Mouse (Mus musculus) heart, postnatal 0 days (tissue): ENCODE measurements at regions not wholly inside any gene's neighbourhood (a gene's known extent, or its start where the extent isn't known, plus 50 kb on each side); places are given as distances from the start of the nearest gene placed in this dataset.
A peak's percentile ranks its signal among the peaks of the same experiment; 100 is the strongest.

Experiments
- ATAC-seq: fragments of 200-750 bp; cut with Nextera tagmentation; 2 replicates; pipeline ENCODE4 v1.8.0; 2017; ENCODE audit warnings: low read depth, moderate number of reproducible peaks, moderate library complexity; ENCODE audit not compliant: insufficient read depth
- DNase-seq: peaks from one replicate; pipeline ENCODE4 v3.0.0-alpha.2; 2016; ENCODE audit warnings: low spot score
- H3K27ac ChIP-seq: fragments of 300-500 bp; sonication (generic); 2 replicates; pipeline ENCODE4 v1.5.1; 2014; ENCODE audit warnings: low read depth, mild to moderate bottlenecking
- H3K27me3 ChIP-seq: fragments of 300-500 bp; sonication (generic); 2 replicates; pipeline ENCODE4 v1.6.1; 2014; ENCODE audit warnings: low read length, mixed read lengths; ENCODE audit not compliant: control insufficient read depth, insufficient read depth
- H3K36me3 ChIP-seq: fragments of 300-500 bp; sonication (generic); replicated peaks from 2 replicates; pipeline ENCODE4 v1.6.1; 2014; ENCODE audit warnings: low read length, mixed read lengths; ENCODE audit not compliant: control insufficient read depth, insufficient read depth
- H3K4me1 ChIP-seq: fragments of 300-500 bp; sonication (generic); 2 replicates; pipeline ENCODE4 v1.6.1; 2014; ENCODE audit warnings: antibody characterized with exemption; ENCODE audit not compliant: control insufficient read depth, insufficient read depth
- H3K4me2 ChIP-seq: fragments of 300-500 bp; sonication (generic); 2 replicates; pipeline ENCODE4 v1.6.1; 2014; ENCODE audit warnings: low read depth, mild to moderate bottlenecking, low read length, moderate library complexity
- H3K4me3 ChIP-seq: fragments of 300-500 bp; sonication (generic); 2 replicates; pipeline ENCODE4 v1.5.1; 2014; ENCODE audit warnings: low read depth, low read length
- H3K9ac ChIP-seq: fragments of 300-500 bp; sonication (generic); replicated peaks from 2 replicates; pipeline ENCODE4 v1.6.1; 2014; ENCODE audit warnings: low read depth, low read length, mixed read lengths
- H3K9me3 ChIP-seq: fragments of 300-500 bp; sonication (generic); replicated peaks from 2 replicates; pipeline ENCODE4 v1.6.1; 2016; ENCODE audit warnings: low read length; ENCODE audit not compliant: control insufficient read depth
- CTCF ChIP-seq: IDR thresholded peaks from 2 replicates; pipeline ENCODE4 v1.5.1; 2016; ENCODE audit warnings: antibody characterized with exemption, control low read depth, low read depth
- EP300 ChIP-seq: IDR thresholded peaks from 2 replicates; pipeline ENCODE4 v1.6.1; 2016; ENCODE audit warnings: antibody characterized with exemption, low read depth
- WGBS: fragments of 180-500 bp; shearing (Covaris S2); extraction: QIAGEN DNeasy Blood & Tissue Kit; methylation state at CpG from one replicate; pipeline ENCODE4 v1.1.7; 2014; 5-methylcytosine and 5-hydroxymethylcytosine counted together

DNA sequence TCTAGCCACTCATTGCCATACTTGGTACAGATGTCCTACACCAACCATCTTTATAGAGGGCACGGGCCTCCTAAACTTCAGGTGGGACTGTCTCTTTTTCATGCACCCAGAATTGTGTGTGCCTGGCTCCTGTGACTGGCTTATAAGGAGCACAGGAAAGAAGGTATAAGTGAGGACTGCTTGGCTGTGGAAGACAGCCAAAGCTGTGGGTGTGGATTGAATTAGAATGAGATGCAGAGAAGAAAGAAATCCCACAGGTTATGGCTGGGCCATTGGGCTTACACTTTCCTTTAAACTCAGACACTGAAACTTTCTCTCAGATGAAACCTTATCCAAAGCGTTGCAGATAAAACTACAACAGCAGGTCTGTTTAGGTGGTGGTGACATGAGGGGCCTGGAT is 239.5 kb upstream of the Fam160b2 start:
- no peak for DNase-seq
- H3K9ac ChIP-seq, result no peak overlapping the region
- no peaks in the 10 kb centered on the region for H3K36me3 ChIP-seq
- no peak for ATAC-seq
- H3K27ac ChIP-seq, result no peak overlapping the region
- no peak for TF ChIP-seq CTCF
- TF ChIP-seq EP300, result no peak
- no peak overlapping the region for H3K4me3 ChIP-seq
- H3K27me3 ChIP-seq, result peaks cover 11% of the 10 kb centered on the region; the same call in 1 of the 2 replicates
- H3K4me1 ChIP-seq, result no peaks in the 10 kb centered on the region
- H3K9me3 ChIP-seq, result no peaks in the 10 kb centered on the region
- 62% methylated on average over 2 of the region's 2 CpGs for WGBS
- H3K4me2 ChIP-seq, result no peak overlapping the region

DNA sequence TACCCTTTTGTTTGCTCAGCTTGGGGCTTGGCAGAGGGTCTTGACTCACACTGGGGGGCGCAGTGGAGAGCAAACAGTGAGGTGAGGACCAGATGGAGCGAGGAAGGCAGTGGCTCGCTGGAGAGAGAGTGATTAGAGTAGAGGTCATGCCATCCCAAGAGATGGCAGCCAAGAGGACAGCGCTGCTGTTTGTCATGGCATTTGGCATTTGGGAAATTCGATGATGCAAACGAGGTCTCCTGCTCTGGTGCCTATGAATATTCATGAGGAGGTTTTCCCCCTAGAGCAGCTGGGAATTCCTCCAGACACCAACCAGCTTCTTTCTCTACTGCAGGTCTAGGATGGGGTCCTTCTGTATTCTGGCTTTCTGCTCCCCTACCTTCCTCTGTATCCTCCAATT is 237.9 kb upstream of the Fam160b2 start:
- no peaks in the 10 kb centered on the region for H3K9me3 ChIP-seq
- 12% methylated on average over 6 of the region's 6 CpGs for WGBS
- TF ChIP-seq EP300 (no peak), CTCF (no peak)
- peaks cover 11% of the 10 kb centered on the region; the same call in 1 of the 2 replicates for H3K27me3 ChIP-seq
- H3K4me1 ChIP-seq, result no peaks in the 10 kb centered on the region
- no peak for ATAC-seq
- no peak overlapping the region for H3K4me2 ChIP-seq
- no peak overlapping the region for H3K4me3 ChIP-seq
- no peaks in the 10 kb centered on the region for H3K36me3 ChIP-seq
- DNase-seq, result no peak
- H3K27ac ChIP-seq, result no peak overlapping the region
- no peak overlapping the region for H3K9ac ChIP-seq

DNA sequence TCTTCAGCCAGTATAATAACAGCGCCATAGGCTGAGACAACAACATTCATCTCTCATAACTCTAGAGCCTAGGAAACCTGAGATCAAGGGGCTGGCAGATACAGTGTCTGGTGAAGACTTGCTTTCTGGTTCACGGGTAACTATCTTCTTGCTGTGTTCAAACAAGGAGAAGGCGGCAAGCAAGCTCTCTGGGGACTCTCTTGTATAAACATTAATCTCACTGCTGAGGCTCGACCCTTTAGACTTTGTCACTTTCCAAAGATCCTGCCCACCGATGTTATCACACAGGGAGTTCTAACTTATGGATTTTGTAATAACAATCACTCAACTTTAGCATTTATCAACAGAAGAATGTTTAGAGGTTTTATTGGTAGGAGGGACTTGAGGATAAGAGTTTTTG is 233.6 kb upstream of the Fam160b2 start:
- H3K27ac ChIP-seq, result no peak overlapping the region
- no peaks in the 10 kb centered on the region for H3K4me1 ChIP-seq
- TF ChIP-seq CTCF (no peak), EP300 (no peak)
- no peak overlapping the region for H3K9ac ChIP-seq
- no peaks in the 10 kb centered on the region for H3K9me3 ChIP-seq
- ATAC-seq (0 out of 2 replicates have a peak, but pooled peaks have one; percentile 9), DNase-seq (no peak)
- WGBS, result 36% methylated on average over 5 of the region's 5 CpGs
- H3K4me2 ChIP-seq, result peak overlapping the region; percentile 39; the same call in 1 of the 2 replicates
- H3K27me3 ChIP-seq, result peaks cover 11% of the 10 kb centered on the region; the same call in 1 of the 2 replicates
- no peaks in the 10 kb centered on the region for H3K36me3 ChIP-seq
- no peak overlapping the region for H3K4me3 ChIP-seq

DNA sequence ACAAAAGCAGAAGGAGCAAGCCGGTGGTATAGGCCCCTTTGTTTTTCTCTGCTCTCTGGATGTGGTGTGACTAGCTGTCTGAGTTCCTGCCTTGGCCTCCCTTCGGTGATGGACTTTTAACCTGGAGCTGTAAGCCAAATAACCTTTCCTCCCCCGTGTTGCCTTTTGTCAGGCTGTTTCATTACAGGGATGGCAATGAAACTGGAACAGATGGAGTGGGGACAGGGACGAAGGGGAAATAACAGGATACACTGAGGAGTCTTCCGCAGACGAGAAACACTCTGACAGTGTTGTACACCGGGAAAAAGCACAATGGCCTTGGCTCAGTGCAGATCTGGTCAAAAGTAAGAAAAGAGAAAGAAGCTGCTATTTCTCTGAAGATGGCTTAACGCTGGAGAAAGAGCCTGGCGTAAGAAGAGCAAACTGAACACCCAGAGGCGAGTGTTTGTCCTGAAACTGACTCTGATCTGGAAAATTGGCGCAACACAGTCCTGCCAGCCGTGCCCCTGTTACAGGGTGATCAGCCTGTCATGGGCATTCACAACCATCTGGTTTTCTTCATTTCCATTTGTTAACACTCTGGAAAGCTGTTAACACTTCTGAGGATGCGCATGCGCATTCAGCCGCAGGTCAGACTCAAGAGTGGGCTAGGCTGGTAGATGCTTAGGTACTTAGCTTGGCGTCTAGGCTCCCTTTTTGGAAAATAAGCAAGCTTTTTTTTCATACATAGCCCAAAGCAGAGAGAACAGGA is 233.0 kb upstream of the Fam160b2 start:
- TF ChIP-seq EP300 (no peak), CTCF (no peak)
- peak; percentile 85 for ATAC-seq
- Histone ChIP-seq H3K27ac (no peak overlapping the region), H3K36me3 (no peaks in the 10 kb centered on the region), H3K4me3 (no peak overlapping the region), H3K4me1 (no peaks in the 10 kb centered on the region), H3K9ac (no peak overlapping the region), H3K4me2 (peak overlapping the region; percentile 39), H3K9me3 (no peaks in the 10 kb centered on the region), H3K27me3 (peaks cover 11% of the 10 kb centered on the region; the same call in 1 of the 2 replicates)
- 35% methylated on average over 16 of the region's 16 CpGs for WGBS
- DNase-seq, result peak; percentile 77

DNA sequence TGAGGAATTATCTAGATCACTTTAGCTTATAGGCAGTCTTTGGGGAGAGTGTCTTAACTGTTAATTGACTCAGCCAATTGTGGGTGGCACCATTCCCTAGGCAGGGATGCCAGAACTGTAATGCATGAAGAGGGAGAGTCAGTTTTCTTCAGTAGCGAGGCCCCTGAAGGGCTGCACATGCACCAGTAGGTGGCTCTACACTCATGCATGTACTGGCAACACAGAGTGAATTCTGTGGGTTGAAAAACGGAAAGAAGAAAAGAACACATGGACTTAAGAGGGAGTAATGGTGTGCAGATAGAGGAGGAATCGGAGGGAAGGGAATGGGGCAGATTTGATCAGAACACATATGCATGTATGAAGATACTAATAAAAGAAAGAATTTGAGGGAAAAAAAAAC is 232.4 kb upstream of the Fam160b2 start:
- DNase-seq (peak; percentile 48), ATAC-seq (0 out of 2 replicates have a peak, but pooled peaks have one; percentile 38)
- H3K4me3 ChIP-seq, result no peak overlapping the region
- WGBS, result 65% methylated on average over 3 of the region's 3 CpGs
- peaks cover 6% of the 10 kb centered on the region; the same call in 1 of the 2 replicates for H3K27me3 ChIP-seq
- no peaks in the 10 kb centered on the region for H3K36me3 ChIP-seq
- no peak overlapping the region for H3K27ac ChIP-seq
- no peaks in the 10 kb centered on the region for H3K9me3 ChIP-seq
- H3K9ac ChIP-seq, result no peak overlapping the region
- H3K4me2 ChIP-seq, result no peak overlapping the region
- TF ChIP-seq CTCF (peak; percentile 63), EP300 (no peak)
- H3K4me1 ChIP-seq, result no peaks in the 10 kb centered on the region
